Mouse (Mus musculus) gonadal fat pad, adult 2 months (tissue): ENCODE measurements around the gene Ppcs. TPM values are rescaled to one million over a fixed set of nuclear protein-coding genes. Genes with fewer than 3 reads are reported as not detected.
A peak's percentile ranks its signal among the peaks of the same experiment; 100 is the strongest.

Experiments used
- DNase-seq: peaks from one replicate; pipeline ENCODE4 v3.0.0-alpha.2; 2012; ENCODE audit warnings: low read depth
- polyA plus RNA-seq: library from polyadenylated mRNA; depleted of rRNA; stranded (reverse); fragments of >200 nt; gene quantifications from 2 replicates; pipeline ENCODE4 v1.2.3, GENCODE M21; 2012; rRNA removed

The Ppcs gene
- 14.0 and 15.4 TPM in 2 replicates for polyA plus RNA-seq

DNA sequence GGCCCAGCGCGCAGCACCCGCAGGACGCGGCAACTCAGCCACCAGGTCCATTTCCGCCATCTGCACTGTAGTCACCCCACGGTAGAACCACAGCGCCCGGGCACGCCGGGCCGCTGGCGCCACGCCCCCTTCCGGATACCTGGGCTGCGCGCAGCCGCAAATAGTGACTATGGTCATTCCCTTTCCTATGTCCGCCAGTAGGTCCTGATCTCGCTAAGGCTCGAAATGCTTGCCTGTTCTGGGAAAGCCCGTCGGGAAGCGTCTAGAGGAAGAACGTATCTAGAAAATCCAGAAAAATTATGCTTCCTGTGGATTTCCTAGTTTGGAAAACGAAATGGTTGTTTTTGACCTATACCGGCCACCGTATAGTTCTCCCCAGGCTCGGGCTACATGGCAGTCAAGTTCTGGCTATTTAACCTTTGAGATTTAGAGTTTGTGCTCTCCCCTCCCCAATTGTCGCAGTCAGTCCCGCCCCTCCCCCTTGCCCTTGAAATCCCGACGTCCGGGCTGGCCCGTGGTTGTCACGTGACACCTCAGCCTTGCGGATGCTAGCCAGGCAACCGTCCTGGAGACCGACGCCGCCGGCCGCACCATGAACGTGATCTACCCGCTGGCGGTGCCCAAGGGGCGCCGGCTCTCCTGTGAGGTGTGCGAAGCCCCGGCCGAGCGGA lies at the start of gene Ppcs, which contains the start of gene Zmynd12:
TSS of gene Ppcs (minus strand) at position 127 of the 671 bp plus-strand sequence.
TSS of gene Zmynd12 (plus strand) at position 521 of the 671 bp plus-strand sequence.
- DNase-seq, result no peak

DNA sequence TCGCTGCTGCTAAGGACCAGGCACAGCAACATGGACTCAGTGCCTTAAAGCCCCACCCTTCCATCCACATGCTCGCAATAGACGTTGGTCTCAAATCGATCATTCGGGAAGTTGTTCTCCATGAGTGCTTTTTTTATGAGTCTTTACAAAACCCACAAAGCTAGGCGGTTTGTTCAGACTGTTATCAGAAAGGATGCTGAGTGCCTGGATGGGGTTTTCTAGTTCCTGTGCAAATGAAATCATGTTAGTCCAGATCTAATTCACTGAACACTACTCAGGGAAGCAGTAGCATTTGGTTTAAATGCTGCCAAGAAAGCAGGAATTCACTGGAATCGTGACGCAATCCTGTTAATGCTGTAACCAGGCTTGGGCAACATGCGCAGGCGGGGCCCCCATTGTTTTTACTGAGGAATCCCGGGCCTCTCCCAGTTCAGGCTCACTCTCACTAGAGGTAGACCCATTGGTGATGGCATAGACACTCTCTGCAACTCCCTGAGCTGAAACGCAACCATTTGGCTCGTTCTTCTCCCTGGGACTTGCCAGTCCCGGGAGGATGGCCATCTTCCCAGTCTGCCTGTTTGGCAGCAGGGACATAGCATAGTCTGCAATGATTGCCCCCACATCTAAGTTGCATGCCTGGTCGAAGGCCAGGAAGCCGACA lies 45.6 kb upstream of the Ppcs start:
- peak; percentile 55 for DNase-seq

GRCm38 (mm10) chr4:119465841-119466240 lies 43.6 kb upstream of the Ppcs start:
- no peak for DNase-seq

GRCm38 (mm10) chr4:119463756-119464419 lies 41.7 kb upstream of the Ppcs start:
- DNase-seq, result no peak

- peak; percentile 69 for DNase-seq
Observed at GRCm38 (mm10) chr4:119462858-119463755, 40.9 kb upstream of the Ppcs start.

DNA sequence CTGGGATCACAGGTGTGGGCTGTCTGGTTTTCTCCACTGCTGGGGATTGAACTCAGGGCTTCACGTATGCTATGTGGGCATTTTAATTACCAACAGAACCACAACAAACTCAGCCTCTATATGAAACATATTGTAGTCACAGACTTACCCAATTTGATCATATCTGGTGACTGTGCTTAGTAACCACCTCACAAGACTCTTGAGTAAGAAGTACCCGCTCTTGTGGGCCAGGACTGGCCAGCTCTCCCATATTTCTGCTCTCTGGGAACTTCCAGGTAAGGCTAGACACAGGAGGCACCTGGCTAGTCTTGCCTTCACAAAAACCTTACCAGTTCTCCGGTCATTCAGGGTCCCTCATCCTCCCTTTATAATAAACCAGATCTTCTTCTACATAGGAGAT lies 40.2 kb upstream of the Ppcs start:
- no peak for DNase-seq

GRCm38 (mm10) chr4:119460728-119461141 lies 38.5 kb upstream of the Ppcs start:
- no peak for DNase-seq

DNA sequence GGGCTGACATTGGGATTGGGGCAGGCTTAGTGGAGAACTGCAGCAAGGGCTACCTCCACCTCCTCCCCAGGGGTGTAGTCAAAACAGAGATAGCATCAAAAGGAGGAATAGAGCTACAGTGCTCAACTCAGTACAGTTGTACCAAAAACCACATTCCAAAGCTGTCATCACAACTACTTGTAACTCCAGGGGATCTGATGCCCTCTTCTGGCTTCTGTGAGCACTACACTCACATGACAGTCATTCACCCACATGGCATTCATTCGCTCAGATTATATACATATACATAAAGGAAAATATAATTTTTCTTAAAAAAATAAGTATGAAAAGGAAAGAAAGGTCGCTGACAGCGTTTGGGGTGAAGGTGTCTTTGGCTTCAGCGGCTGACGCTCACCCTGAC lies 38.1 kb upstream of the Ppcs start:
- no peak for DNase-seq

DNA sequence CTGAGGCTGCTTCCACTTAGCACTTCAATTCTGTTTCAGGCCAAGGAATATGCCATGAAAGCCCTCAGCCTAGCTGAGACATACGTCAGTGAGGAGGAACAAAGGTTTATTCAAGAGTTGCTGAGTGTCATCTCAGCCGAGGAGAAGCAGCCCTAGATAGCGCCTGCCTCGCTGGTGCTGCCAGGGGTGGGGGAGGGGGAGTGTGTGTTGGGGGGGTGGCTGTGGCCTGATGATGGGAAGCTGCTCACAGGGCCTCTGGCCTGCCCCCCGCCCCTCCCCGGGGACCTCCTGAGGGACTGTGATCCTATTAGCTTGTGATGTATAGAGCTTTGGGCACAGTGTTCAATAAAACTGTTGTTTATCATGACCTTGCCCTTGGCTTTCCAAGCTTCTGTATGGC lies 31.3 kb upstream of the Ppcs start:
- no peak for DNase-seq

DNA sequence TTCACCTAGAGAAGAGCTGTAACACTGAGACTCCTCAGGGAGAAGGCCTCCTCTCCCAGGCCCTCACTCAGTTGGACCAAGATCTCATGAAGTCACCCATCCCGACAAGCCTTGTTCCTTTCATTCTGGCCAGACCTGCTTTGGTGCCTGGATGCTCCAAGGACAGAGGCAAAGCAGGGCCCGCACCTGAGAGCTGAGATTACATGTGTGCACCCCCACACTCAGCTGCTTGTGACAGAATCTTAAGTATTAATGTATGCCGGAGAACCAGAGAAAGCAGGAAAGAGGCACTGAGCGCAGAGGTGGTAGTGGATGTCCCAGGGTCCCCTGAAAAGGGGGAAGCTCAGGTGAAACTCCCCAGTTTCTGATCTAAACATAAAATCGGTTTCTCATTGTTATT lies 30.9 kb upstream of the Ppcs start:
- DNase-seq, result no peak

GRCm38 (mm10) chr4:119450436-119450835 lies 28.2 kb upstream of the Ppcs start:
- DNase-seq, result no peak

DNA sequence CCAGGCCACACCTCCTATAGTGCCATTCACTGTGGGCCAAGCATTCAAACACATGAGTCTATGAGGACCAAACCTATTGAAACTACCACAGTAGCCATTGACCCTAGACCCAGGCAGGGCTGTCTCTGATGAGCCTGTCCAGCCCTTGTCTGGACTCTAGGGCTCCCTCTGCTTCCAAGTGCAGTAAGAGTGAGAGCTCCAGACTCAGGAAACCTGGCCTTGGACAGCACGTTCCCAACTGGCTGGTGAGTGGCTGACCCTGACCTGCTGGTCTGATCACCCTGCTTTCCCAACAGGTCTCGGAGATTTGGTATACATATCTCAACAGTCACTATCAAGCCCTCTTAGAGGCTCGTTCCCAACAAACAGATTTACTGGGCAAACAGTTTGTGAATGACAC lies 25.6 kb upstream of the Ppcs start:
- no peak for DNase-seq

DNA sequence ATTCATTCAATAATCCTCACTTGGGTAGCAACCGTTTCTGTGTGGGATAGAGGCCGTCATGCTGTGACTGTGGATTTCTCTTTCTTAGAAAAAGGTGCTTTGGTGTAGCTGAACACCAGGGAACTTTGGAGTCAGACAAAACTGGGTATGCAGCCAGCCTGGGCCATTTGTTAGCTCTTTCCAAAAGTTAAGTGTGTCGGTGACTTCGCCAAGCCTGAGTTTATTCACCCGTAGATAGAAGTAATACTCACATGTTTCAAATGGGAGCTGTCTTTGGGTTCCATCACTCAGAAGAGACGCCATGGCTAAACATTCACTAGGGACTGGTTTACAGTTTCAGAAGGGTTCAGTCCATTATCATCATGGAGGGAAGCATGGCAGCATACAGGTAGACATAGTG lies 25.0 kb upstream of the Ppcs start:
- DNase-seq, result no peak

DNA sequence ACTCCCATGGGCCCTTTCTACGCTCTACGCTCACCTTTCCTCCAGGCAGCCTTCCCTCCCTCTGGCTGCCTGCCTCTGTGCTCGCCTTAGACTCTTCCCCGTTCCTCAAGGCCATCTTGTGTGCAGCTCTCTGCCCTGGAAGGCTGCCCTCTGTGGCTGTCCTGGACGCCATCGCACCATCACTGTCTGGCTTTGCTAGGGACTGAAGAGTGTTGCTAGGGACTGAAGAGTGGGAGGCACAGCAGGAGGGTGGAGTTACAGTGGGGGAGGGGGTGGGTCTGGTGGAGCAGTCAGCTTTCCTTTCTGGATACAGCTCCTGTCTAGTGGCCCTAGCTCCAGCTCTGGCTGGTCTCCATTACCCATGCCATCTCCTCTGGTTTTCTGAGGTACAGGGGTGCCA lies 20.3 kb upstream of the Ppcs start:
- DNase-seq, result no peak

DNA sequence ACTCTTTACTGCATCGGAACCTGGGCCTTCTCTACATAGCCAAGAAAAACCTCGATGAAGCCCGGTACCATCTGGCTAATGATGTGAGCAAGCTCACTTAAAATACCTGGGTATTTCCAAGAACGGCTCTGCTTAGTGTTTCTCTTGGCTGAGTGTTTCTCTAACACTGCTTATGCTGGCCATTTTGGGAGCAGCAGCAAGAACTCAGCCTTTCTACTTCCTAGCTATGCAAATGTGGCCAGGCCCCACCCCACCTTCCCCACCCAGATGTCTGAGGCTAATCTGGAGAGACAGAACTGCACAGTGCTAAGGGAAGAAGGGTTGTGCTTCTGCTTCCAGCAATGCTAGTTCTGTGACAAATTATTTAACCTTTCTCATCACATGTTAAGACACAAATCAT lies 19.6 kb upstream of the Ppcs start:
- no peak for DNase-seq

DNA sequence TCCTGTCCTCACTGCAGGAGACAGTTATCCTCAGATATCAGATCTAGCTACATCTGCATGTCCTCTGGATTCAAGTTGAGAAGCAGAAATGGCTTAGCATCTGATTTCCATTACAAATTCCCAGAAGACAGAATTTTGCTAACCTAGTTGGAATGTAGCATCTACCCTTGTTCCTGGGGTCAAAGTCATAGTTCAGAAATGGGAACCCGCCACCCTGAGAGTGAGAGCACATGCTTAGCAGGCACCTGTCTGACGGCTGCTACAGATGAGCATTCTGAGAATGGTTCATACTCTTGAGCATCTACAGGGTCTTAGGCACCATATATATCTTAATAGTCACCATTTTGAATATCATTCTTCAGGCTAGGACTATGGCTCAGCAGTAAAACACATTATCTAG lies 15.7 kb upstream of the Ppcs start:
- no peak for DNase-seq

DNA sequence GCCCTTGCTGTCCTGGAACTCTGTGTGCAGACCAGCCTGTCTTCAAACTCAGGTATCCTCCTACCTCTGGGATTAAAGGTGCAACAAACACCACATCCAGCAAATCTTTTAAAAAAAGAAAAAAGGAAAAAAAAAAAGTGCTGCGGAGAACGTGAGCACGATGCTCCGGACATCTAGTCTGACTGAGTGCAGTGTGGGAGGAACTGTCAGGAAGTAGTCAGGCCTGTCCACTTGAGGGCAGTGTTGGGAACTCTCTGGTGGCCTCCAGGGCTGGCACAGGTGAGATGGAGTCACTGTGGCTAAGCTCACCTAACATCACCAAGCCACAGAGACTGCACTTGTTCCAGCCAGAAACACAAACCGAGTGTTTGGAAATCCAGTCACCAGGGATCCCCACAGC lies 8.5 kb upstream of the Ppcs start:
- no peak for DNase-seq

DNA sequence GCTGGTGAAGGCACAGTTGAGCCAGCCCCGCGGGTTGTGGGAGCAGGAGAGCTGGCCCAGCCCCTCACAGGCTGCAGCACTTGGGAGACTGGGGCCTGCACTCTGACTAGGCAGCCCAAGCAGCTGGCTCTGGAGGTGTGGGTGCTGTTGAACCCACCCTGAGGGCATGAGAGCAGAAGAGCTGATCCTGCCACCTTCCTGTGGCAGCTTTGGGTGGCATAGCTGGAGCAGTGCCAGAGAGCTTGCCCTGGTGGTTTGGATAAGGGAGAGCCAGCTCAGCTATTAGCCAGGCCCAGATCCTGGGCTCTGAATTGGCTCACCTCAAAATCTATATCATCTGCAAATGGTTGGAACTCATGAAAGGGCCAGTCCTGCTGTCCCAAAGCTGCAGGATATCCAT lies 5.5 kb upstream of the Ppcs start:
- DNase-seq, result no peak

GRCm38 (mm10) chr4:119425601-119426000 lies 3.4 kb upstream of the Ppcs start:
- DNase-seq, result no peak

GRCm38 (mm10) chr4:119425077-119425476 lies 2.9 kb upstream of the Ppcs start:
- no peak for DNase-seq

- no peak for DNase-seq
Observed at GRCm38 (mm10) chr4:119421921-119422293, 313 bp downstream of the Ppcs start.

GRCm38 (mm10) chr4:119421191-119421590 lies 1.0 kb downstream of the Ppcs start:
- DNase-seq, result no peak
